Mouse (Mus musculus) liver, adult 2 months (tissue): Measurements from ENCODE around the gene Tex2. TPM values are rescaled to one million over a fixed set of nuclear protein-coding genes. Genes with fewer than 3 reads are reported as not detected.
"Not testable (repeated sequence)": the region's sequence is repeated elsewhere in the genome, so short reads cannot be mapped to it uniquely, and the experiment has no call there.

Experiments
- DNase-seq: peaks from one replicate; pipeline ENCODE4 v3.0.0-alpha.2; 2011; ENCODE audit warnings: low read depth, low spot score; ENCODE audit errors: extremely low read depth
- H3K27ac ChIP-seq: fragments of 200-500 bp; replicated peaks from 2 replicates; pipeline ENCODE4 v1.5.1; 2012; ENCODE audit warnings: low read depth, mild to moderate bottlenecking, control low read depth, inconsistent platforms, low read length; ENCODE audit not compliant: insufficient read depth
- H3K27me3 ChIP-seq: fragments of 200-500 bp; 2 replicates; pipeline ENCODE4 v1.6.1; 2012; ENCODE audit warnings: mild to moderate bottlenecking, moderate library complexity, low read length, inconsistent platforms; ENCODE audit not compliant: control insufficient read depth, insufficient read depth
- H3K36me3 ChIP-seq: fragments of 200-500 bp; 2 replicates; pipeline ENCODE4 v1.6.1; 2012; ENCODE audit warnings: low read length, inconsistent platforms; ENCODE audit not compliant: control insufficient read depth, insufficient read depth
- H3K4me1 ChIP-seq: fragments of 200-500 bp; 2 replicates; pipeline ENCODE4 v1.6.1; 2011; ENCODE audit warnings: low read length; ENCODE audit not compliant: control insufficient read depth, insufficient read depth
- H3K4me3 ChIP-seq: fragments of 200-500 bp; 2 replicates; pipeline ENCODE4 v1.5.1; 2011; ENCODE audit warnings: low read depth, mild to moderate bottlenecking, control low read depth, low read length, moderate library complexity; ENCODE audit not compliant: insufficient read depth
- H3K79me2 ChIP-seq: fragments of 200-500 bp; 2 replicates; pipeline ENCODE4 v1.6.1; 2012; ENCODE audit warnings: inconsistent platforms, mild to moderate bottlenecking, low read length, moderate library complexity; ENCODE audit not compliant: control insufficient read depth, insufficient read depth
- H3K9ac ChIP-seq: fragments of 200-500 bp; 2 replicates; pipeline ENCODE4 v1.6.1; 2012; ENCODE audit warnings: low read depth, mild to moderate bottlenecking, control low read depth, inconsistent platforms, low read length
- CTCF ChIP-seq: fragments of 200-500 bp; IDR thresholded peaks from 2 replicates; pipeline ENCODE4 v1.5.1; 2011; ENCODE audit warnings: low read depth, low read length, control low read depth
- POLR2A ChIP-seq: fragments of 200-500 bp; IDR thresholded peaks from 2 replicates; pipeline ENCODE4 v1.6.1; 2011; ENCODE audit warnings: low read length, control low read depth; ENCODE audit not compliant: insufficient read depth; ENCODE audit errors: extremely low read depth
- WGBS: fragments of 180-500 bp; shearing (Covaris S2); methylation state at CpG from one replicate; pipeline ENCODE4 v1.1.7; 2018; 5-methylcytosine and 5-hydroxymethylcytosine counted together
- polyA plus RNA-seq: library from polyadenylated mRNA; depleted of rRNA; stranded (reverse); fragments of >200 nt; gene quantifications from 2 replicates; pipeline ENCODE4 v1.2.3, GENCODE M21; 2012
- total RNA-seq: library from RNA; depleted of rRNA; stranded (reverse); fragments of >200 nt; gene quantifications from 2 replicates; pipeline ENCODE4 v1.2.3, GENCODE M21; 2014

Gene Tex2
- total and polyA plus RNA-seq, 2 experiments: 45.3 to 60.4 TPM

GRCm38 (mm10) chr11:106497926-106498325 lies 115.3 kb downstream of the Tex2 start:
- Histone ChIP-seq H3K4me1 (peaks cover 15% of the 10 kb centered on the region; the same call in 1 of the 2 replicates), H3K79me2 (no peaks in the 10 kb centered on the region), H3K27me3 (no peaks in the 10 kb centered on the region), H3K4me3 (no peak overlapping the region), H3K27ac (no peak overlapping the region), H3K9ac (no peak overlapping the region), H3K36me3 (no peaks in the 10 kb centered on the region)
- TF ChIP-seq CTCF: no peak
- no peak for TF ChIP-seq POLR2A
- WGBS: 41% methylated on average over 2 of the region's 2 CpGs
- no peak for DNase-seq

GRCm38 (mm10) chr11:106497009-106497408 lies 116.2 kb downstream of the Tex2 start:
- H3K79me2 ChIP-seq, H3K27ac ChIP-seq, H3K36me3 ChIP-seq, H3K4me3 ChIP-seq, H3K9ac ChIP-seq, H3K27me3 ChIP-seq, DNase-seq: not testable (repeated sequence)
- 93% methylated on average over 2 of the region's 2 CpGs for WGBS
- H3K4me1 ChIP-seq: peaks cover 14% of the 10 kb centered on the region

GRCm38 (mm10) chr11:106492984-106493669 lies 120.1 kb downstream of the Tex2 start:
- peaks cover 24% of the 10 kb centered on the region for H3K4me1 ChIP-seq
- TF ChIP-seq CTCF (no peak), POLR2A (no peak)
- WGBS: 26% methylated on average over 7 of the region's 7 CpGs
- H3K36me3 ChIP-seq: no peaks in the 10 kb centered on the region
- peak; percentile 99 for DNase-seq
- H3K27ac ChIP-seq: peak overlapping the region; percentile 68
- 0 out of 2 replicates have a peak overlapping the region, but pooled peaks have one; percentile 5 for H3K9ac ChIP-seq
- H3K4me3 ChIP-seq: no peak overlapping the region
- H3K79me2 ChIP-seq: no peaks in the 10 kb centered on the region
- H3K27me3 ChIP-seq: no peaks in the 10 kb centered on the region

- H3K36me3 ChIP-seq: no peaks in the 10 kb centered on the region
- peak; percentile 89 for DNase-seq
- H3K4me3 ChIP-seq: no peak overlapping the region
- peaks cover 25% of the 10 kb centered on the region for H3K4me1 ChIP-seq
- TF ChIP-seq CTCF (peak; percentile 63), POLR2A (no peak)
- no peaks in the 10 kb centered on the region for H3K27me3 ChIP-seq
- WGBS: under 1% methylated on average over 3 of the region's 3 CpGs
- no peak overlapping the region; the same call in 1 of the 2 replicates for H3K27ac ChIP-seq
- no peak overlapping the region for H3K9ac ChIP-seq
- H3K79me2 ChIP-seq: no peaks in the 10 kb centered on the region; the same call in 1 of the 2 replicates
Measured at GRCm38 (mm10) chr11:106491393-106491792, 121.8 kb downstream of the Tex2 start.

- H3K36me3 ChIP-seq, H3K9ac ChIP-seq, H3K79me2 ChIP-seq, DNase-seq, H3K27me3 ChIP-seq, H3K27ac ChIP-seq, H3K4me3 ChIP-seq: not testable (repeated sequence)
- 86% methylated on average over 6 of the region's 6 CpGs for WGBS
- peaks cover 26% of the 10 kb centered on the region for H3K4me1 ChIP-seq
Measured at GRCm38 (mm10) chr11:106490600-106490999, 122.6 kb downstream of the Tex2 start.

- no peaks in the 10 kb centered on the region for H3K27me3 ChIP-seq
- H3K4me1 ChIP-seq: peaks cover 29% of the 10 kb centered on the region
- TF ChIP-seq CTCF (no peak), POLR2A (no peak)
- peaks cover 4% of the 10 kb centered on the region; the same call in 1 of the 2 replicates for H3K79me2 ChIP-seq
- no peak for DNase-seq
- peak overlapping the region; percentile 78 for H3K27ac ChIP-seq
- WGBS: 24% methylated on average over 10 of the region's 10 CpGs
- H3K4me3 ChIP-seq: no peak overlapping the region
- H3K9ac ChIP-seq: peak overlapping the region; percentile 13; the same call in 1 of the 2 replicates
- H3K36me3 ChIP-seq: no peaks in the 10 kb centered on the region
Measured at GRCm38 (mm10) chr11:106490057-106490456, 123.2 kb downstream of the Tex2 start.
